Mouse (Mus musculus) kidney, embryonic 14.5 days (tissue): ENCODE data around the gene Rere. TPM values are rescaled to one million over a fixed set of nuclear protein-coding genes. Genes with fewer than 3 reads are reported as not detected.

Experiments used
- ATAC-seq: fragments of 200-750 bp; cut with Nextera tagmentation; 2 replicates; pipeline ENCODE4 v1.8.0; 2017; ENCODE audit warnings: moderate number of reproducible peaks, mild to moderate bottlenecking, moderate TSS enrichment, moderate library complexity; ENCODE audit not compliant: low FRiP score, low TSS enrichment
- H3K27ac ChIP-seq: fragments of 300-500 bp; sonication (generic); 2 replicates; pipeline ENCODE4 v1.5.1; 2014; ENCODE audit warnings: low read depth, mild to moderate bottlenecking, low read length, moderate library complexity, mixed read lengths
- H3K27me3 ChIP-seq: fragments of 300-500 bp; sonication (generic); 2 replicates; pipeline ENCODE4 v1.6.1; 2014; ENCODE audit warnings: mild to moderate bottlenecking, low read length; ENCODE audit not compliant: control insufficient read depth, insufficient read depth
- H3K36me3 ChIP-seq: fragments of 300-500 bp; sonication (generic); 2 replicates; pipeline ENCODE4 v1.6.1; 2014; ENCODE audit warnings: low read length, mixed read lengths; ENCODE audit not compliant: control insufficient read depth, insufficient read depth
- H3K4me1 ChIP-seq: fragments of 300-500 bp; sonication (generic); 2 replicates; pipeline ENCODE4 v1.6.1; 2014; ENCODE audit warnings: low read length, mixed read lengths; ENCODE audit not compliant: control insufficient read depth, insufficient read depth
- H3K4me2 ChIP-seq: fragments of 300-500 bp; sonication (generic); replicated peaks from 2 replicates; pipeline ENCODE4 v1.6.1; 2014; ENCODE audit warnings: low read depth, mild to moderate bottlenecking, low read length
- H3K4me3 ChIP-seq: fragments of 300-500 bp; sonication (generic); 2 replicates; pipeline ENCODE4 v1.5.1; 2014; ENCODE audit warnings: mild to moderate bottlenecking, low read length
- H3K9ac ChIP-seq: fragments of 300-500 bp; sonication (generic); 2 replicates; pipeline ENCODE4 v1.6.1; 2014; ENCODE audit warnings: low read depth, mild to moderate bottlenecking, low read length, moderate library complexity
- H3K9me3 ChIP-seq: fragments of 300-500 bp; sonication (generic); 2 replicates; pipeline ENCODE4 v1.6.1; 2016; ENCODE audit warnings: low read length; ENCODE audit not compliant: control insufficient read depth
- WGBS: fragments of 180-500 bp; shearing (Covaris S2); extraction: QIAGEN DNeasy Blood & Tissue Kit; methylation state at CpG from one replicate; pipeline ENCODE4 v1.1.7; 2014; 5-methylcytosine and 5-hydroxymethylcytosine counted together
- polyA plus RNA-seq: library from polyadenylated mRNA; unstranded; fragments of >200 nt; fragmentation: Nextera tagmentation; extraction: Ambion mirVana; gene quantifications from 2 replicates; pipeline ENCODE4 v1.2.1, GENCODE M21; 2014

Gene Rere
- polyA plus RNA-seq = 31.2 and 49.9 TPM in 2 replicates

DNA sequence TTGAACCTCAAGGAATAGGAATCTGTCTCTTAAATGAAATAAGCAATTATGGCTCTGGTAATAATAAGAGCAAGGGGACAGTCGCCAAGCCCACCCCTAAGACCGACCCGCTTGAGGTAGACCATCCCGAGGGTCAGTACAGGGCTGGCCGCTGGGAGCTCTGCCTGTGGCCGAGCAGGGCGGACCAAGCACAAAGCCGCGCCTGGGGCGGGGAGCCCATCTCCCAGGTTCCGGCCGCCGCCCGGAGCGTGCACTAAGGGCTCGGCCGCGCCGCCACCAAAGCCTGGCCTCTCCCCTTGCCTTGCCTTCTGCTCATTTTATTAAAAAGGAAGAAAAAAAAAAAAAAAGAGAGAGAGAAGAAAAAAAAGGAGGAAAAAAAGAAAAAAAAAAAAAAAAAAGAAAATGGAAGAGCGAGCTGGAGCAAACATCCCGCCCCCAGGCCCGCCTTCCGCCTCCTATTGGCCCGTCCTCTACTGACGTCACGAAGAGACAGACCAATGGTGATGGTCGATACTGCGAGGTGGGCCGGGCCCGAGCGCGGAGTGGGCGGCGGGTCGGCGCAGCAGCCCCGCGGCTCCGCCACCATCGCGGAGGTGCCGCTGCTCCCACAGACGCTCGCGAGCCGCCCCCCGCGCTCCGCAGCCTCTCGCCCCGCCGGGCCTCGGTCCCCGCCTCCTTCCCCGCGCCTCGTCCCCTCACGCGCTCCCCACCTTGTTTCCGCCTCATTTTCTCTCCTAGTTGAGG is at the start of gene Rere:
TSS of gene Rere (plus strand) at position 629 of the 744 bp plus-strand sequence.
- Histone ChIP-seq H3K9ac (peak within 1 kb of the TSS; percentile 97), H3K4me2 (peak within 1 kb of the TSS; percentile 60), H3K9me3 (no peaks in the 10 kb centered on the region), H3K27ac (peak within 1 kb of the TSS; percentile 99), H3K27me3 (no peaks in the 10 kb centered on the region), H3K4me3 (peak within 1 kb of the TSS; percentile 90), H3K4me1 (peaks cover 21% of the 10 kb centered on the region), H3K36me3 (no peaks in the 10 kb centered on the region)
- WGBS = under 1% methylated on average over 47 of the region's 60 CpGs
- ATAC-seq = peak; percentile 97

DNA sequence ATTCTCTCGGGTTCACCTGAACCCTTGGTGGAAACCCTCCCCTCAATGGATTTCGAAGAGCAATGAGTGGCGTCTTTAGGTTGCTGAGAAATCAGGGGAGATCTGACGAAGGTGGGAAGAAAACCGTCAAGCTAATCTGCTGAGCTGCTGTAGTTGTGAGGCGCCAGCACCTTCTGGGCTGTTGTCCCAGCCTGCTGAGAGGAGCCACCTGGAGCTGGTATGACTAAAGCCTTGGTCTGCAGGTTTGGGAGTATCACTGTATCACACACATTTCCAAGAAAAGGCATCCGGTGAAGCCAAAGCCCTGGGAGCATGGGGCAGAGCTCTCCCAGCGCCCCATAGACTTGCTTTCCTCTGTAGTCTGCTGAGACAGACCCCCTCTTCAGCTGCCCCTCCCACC is 49.6 kb upstream of the Rere start:
- Histone ChIP-seq H3K9me3 (no peaks in the 10 kb centered on the region), H3K27me3 (no peaks in the 10 kb centered on the region), H3K36me3 (no peaks in the 10 kb centered on the region), H3K4me2 (no peak overlapping the region), H3K27ac (no peak overlapping the region), H3K4me3 (no peak overlapping the region), H3K4me1 (peaks cover 29% of the 10 kb centered on the region), H3K9ac (no peak overlapping the region)
- WGBS = 44% methylated on average over 8 of the region's 8 CpGs
- ATAC-seq = no peak

DNA sequence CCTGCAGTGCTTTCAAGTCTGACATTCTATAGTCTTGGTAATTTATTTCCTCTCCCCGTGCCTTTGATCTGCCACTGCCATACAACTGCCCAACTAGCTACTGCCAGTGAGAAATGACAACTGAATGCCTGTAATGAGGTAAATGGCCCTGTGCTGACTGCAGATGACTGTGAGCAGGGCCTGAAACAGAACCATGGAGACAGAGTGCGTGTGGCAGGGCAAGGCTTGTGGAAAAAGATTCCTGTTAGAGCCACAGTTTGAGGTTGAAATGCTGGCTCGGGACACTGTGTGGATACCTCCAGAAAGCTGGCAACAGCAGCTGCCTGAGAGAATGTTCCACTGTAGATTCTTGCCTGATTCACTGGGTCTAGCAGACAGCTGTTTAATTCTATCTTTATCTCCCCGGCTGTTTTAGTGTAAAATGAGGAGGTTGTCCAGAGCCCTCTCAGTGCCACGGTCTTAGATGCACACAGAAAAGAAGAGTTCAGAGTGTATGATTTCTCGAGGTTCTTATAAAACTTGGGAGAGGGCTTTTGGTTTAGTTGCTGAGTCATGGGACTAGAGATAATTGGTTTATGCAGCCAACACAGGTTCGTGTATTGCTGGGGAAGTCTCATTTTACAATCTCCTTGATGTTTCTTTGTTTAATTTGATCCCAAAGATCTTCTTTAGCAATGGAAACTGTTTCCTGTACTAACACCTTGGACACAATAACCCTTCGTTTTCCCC is 46.7 kb upstream of the Rere start:
- Histone ChIP-seq H3K27ac (peak overlapping the region; percentile 49; the same call in 1 of the 2 replicates), H3K4me1 (peaks cover 40% of the 10 kb centered on the region)
- 33% methylated on average over 8 of the region's 8 CpGs for WGBS

DNA sequence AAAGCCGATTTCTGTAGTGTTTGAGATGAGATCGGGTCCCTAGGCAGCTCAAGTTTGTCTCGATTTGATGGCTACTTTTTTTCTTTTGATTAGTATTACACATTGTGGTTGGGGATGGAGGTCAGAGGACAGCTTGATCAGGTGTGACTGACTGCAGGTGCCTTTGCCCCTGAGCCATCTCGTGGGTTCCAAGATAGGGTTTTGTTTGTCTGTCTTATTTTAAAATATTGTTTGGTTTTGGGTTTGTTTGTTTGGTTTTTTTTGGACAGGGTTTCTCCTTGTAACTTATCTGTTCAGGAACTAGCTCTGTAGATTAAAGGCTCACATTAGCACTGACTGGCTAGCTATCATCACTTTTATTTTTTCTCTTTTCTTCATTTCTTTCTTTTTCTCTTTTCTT is 45.9 kb upstream of the Rere start:
- Histone ChIP-seq H3K27me3 (no peaks in the 10 kb centered on the region), H3K27ac (no peak overlapping the region), H3K9me3 (no peaks in the 10 kb centered on the region), H3K4me1 (peaks cover 35% of the 10 kb centered on the region), H3K36me3 (peaks cover 9% of the 10 kb centered on the region), H3K4me2 (no peak overlapping the region), H3K4me3 (no peak overlapping the region), H3K9ac (no peak overlapping the region)
- no peak for ATAC-seq
- 76% methylated on average over 4 of the region's 4 CpGs for WGBS

More for the DNA sequence above, 46.7 kb upstream of the Rere start:
- no peaks in the 10 kb centered on the region for H3K9me3 ChIP-seq
- H3K27me3 ChIP-seq = no peaks in the 10 kb centered on the region
- no peak overlapping the region for H3K9ac ChIP-seq
- no peak overlapping the region for H3K4me2 ChIP-seq
- H3K36me3 ChIP-seq = peaks cover 9% of the 10 kb centered on the region; the same call in 1 of the 2 replicates
- ATAC-seq = no peak
- H3K4me3 ChIP-seq = no peak overlapping the region

DNA sequence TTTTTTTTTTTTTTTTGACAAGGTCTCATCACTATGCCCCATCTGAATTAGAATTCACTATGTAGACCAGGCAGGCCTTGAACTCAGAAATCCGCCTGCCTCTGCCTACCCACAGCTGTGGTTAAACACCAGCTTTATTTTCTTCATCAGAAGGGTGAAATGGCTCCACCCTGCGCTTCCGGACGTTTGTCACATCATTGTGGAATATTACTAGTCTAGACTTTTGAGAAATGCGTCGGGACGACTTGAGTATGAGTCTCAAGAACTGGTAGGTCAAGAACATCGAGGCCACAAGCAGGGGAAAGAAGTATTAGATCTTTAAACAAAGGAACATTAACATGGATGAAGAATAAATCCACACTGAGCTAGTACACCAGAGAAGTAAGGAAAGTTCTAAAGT is 45.4 kb upstream of the Rere start:
- ATAC-seq = no peak
- H3K4me3 ChIP-seq = peak overlapping the region; percentile 76
- WGBS = 81% methylated on average over 8 of the region's 8 CpGs

DNA sequence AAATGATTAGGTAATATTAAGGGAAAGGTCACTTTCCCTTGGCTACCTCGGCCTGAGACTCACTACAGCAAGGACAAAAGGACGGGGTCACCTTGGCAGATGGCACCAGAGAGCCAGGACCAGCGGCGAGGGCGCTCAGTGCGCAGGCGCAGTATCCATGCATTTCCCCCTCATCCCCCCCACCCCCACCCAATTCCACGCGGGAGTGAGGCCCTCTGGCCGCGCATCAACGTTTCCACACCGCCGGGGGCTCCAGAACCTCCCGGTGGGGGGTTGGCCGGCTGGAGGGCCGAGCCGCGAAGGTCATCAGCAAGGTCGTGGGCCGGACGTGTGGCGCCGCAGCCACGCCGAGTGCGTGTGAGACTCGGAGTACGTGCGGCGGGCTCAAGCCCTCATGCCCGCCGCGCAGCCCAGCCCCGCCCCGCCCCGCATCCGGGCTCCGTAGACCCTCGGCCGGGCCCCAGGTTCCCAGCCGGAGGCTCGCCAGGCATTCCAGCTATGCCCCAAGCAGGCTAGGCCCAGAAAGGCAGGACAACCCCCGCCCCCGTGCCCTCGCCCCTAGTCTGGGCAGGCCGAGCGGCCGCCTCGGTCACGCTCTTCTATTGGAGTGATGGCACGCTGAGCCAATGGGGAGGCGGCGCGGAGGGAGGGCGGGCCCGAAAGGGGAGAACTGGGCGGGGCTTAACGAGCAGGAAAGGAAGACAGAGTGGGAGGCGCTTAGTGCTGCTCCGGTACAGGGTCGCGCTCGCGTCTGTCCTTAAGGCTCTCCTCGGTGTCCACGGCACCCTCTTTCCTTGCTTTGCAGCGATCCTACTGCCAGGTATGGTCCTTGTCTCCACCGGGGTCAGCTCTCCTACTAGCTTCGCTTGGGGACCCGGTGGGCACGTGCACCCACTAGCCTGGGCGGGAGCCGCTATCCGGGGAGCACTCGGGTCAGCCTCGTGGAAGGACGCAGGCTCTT is 44.6 kb upstream of the Rere start, which contains the start of gene Eno1:
TSS of gene Eno1 (plus strand) at position 201 of the 961 bp plus-strand sequence.
- Histone ChIP-seq H3K36me3 (peaks cover 20% of the 10 kb centered on the region), H3K27me3 (no peaks in the 10 kb centered on the region), H3K4me3 (peak within 1 kb of the TSS; percentile 76), H3K9me3 (no peaks in the 10 kb centered on the region), H3K9ac (peak within 1 kb of the TSS; percentile 90), H3K4me1 (peaks cover 24% of the 10 kb centered on the region), H3K4me2 (peak within 1 kb of the TSS; percentile 70), H3K27ac (peak within 1 kb of the TSS; percentile 98)
- WGBS = under 1% methylated on average over 68 of the region's 78 CpGs
- peak; percentile 98 for ATAC-seq

More for the DNA sequence above, 45.4 kb upstream of the Rere start:
- peaks cover 31% of the 10 kb centered on the region for H3K4me1 ChIP-seq
- peaks cover 12% of the 10 kb centered on the region for H3K36me3 ChIP-seq
- H3K27me3 ChIP-seq = no peaks in the 10 kb centered on the region
- H3K4me2 ChIP-seq = peak overlapping the region; percentile 53
- H3K9ac ChIP-seq = peak overlapping the region; percentile 90; the same call in 1 of the 2 replicates
- no peaks in the 10 kb centered on the region for H3K9me3 ChIP-seq
- H3K27ac ChIP-seq = peak overlapping the region; percentile 98

DNA sequence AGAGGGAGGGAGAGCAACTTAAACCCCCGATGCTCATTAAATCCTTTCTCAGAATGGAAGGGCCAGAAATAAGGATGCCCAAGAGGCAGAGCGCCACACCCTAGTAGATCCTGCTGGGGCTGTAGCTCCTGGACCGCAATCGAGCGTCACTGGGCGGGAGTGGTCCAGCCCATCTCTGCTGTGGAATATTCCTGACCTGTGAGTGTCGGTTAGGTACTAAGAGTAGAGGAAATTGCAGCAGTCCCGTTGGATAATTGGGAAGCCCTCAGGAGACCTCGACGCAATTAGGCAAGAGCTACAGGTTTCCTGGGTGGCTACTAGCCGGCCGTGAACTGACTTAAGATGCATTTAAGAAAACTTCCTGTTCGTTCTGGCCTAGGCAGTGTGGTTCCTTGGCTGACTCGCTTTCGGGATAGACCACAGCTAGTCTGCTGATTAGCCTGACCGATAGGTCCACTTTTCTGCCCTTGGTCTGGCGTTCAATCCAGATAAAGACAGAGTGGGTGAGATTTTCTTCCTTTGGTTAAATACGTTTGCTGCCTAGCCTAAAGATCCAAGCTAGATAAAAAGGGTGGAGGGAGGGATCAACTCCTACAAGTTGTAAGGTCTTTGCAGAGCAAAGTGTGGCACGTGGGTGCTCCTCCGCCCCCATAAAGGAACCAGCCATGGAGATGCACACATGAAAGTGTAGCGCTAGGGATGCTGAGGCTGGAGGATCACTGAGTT is 43.6 kb upstream of the Rere start:
- Histone ChIP-seq H3K4me1 (peaks cover 24% of the 10 kb centered on the region), H3K9me3 (no peaks in the 10 kb centered on the region), H3K36me3 (peaks cover 30% of the 10 kb centered on the region), H3K27me3 (no peaks in the 10 kb centered on the region), H3K4me3 (peak overlapping the region; percentile 76), H3K27ac (peak overlapping the region; percentile 98), H3K4me2 (peak overlapping the region; percentile 70), H3K9ac (peak overlapping the region; percentile 90)
- no peak for ATAC-seq
- WGBS = under 1% methylated on average over 21 of the region's 21 CpGs
